Mouse (Mus musculus) left cerebral cortex, adult 6 months (tissue): ENCODE results near the gene Slc5a11. TPM values are rescaled to one million over a fixed set of nuclear protein-coding genes. Genes with fewer than 3 reads are reported as not detected.

ENCODE experiments used
- long read RNA-seq, 2 experiments: library from polyadenylated mRNA; unstranded; transcript quantifications; one replicate each; pipeline ENCODE4 v2.0.0; 2019 to 2020
- polyA plus RNA-seq: library from polyadenylated mRNA; unstranded; fragments of <200 nt; fragmentation: Nextera tagmentation; gene quantifications from 2 replicates; pipeline ENCODE4 v1.2.3, GENCODE M21; 2021

The Slc5a11 gene
- 0.05 and 0.20 TPM in 2 replicates for polyA plus RNA-seq
- long read RNA-seq, experiment 1, partial matches to known transcripts = 1 of 2 reads
- long read RNA-seq, experiment 1, other reads (novel, unspliced or antisense) = 1 of 2 reads
- long read RNA-seq, experiment 2 = 0 reads

GRCm38 (mm10) chr7:123214365-123215075 lies at the start of gene Slc5a11:
Gene Slc5a11 (plus strand): TSS chr7:123214780.

Other genes starting within 250 kb of the Slc5a11 start
- 9.9 and 12.6 TPM in 2 replicates for gene Rbbp6, start 249.1 kb upstream of the Slc5a11 start, polyA plus RNA-seq
- gene Tnrc6a, start 90.9 kb upstream of the Slc5a11 start, polyA plus RNA-seq = 38.9 and 44.7 TPM in 2 replicates
- 146 and 162 TPM in 2 replicates for gene Lcmt1, start 155.0 kb downstream of the Slc5a11 start, polyA plus RNA-seq
- 1.8 and 3.4 TPM in 2 replicates for gene Arhgap17, start 155.1 kb downstream of the Slc5a11 start, polyA plus RNA-seq
- gene Aqp8, start 247.5 kb downstream of the Slc5a11 start, polyA plus RNA-seq = not detected in 2 replicates